Mouse (Mus musculus): Measurements from ENCODE around the gene Rabggta.

DNA sequence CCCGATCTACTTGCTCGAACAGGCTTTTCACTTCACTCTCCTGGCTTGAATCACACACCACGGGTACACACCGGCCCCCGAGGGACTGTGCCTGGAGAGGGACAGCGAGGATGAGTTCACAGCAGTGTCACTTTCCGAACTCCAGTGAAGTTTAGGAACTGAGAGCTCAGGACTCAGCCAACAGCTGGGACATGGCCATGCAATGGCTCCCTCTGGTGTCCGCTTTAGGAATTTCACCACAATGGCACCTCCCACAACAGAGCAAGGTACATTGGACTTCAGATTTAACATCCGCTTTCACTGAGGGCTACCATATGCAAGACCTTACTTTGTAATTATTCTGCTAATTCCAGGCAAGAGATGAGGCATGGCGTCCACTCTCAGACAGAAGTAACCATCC is 21.6 kb upstream of the Rabggta start:
- TF ChIP-seq CTCF (IDR thresholded peaks at IDR 0.05; ENCODE audit: low read depth, low read length): peak; percentile 99
- no peak for TF ChIP-seq GATA1 (IDR thresholded peaks at IDR 0.05; ENCODE audit: borderline replicate concordance, low read length)
- no peak for TF ChIP-seq POLR2AphosphoS5 (IDR thresholded peaks at IDR 0.05; ENCODE audit: insufficient replicate concordance, low read depth, low read length)

All from G1E (cell line).